Mouse (Mus musculus) brain, embryonic 14.5 days (tissue): ENCODE measurements around the gene Chchd1. TPM values are rescaled to one million over a fixed set of nuclear protein-coding genes. Genes with fewer than 3 reads are reported as not detected.

ENCODE experiments used
- DNase-seq: peaks from one replicate; pipeline ENCODE4 v3.0.0-alpha.2; 2011; ENCODE audit warnings: low read depth
- CTCF ChIP-seq: fragments of 200-500 bp; IDR thresholded peaks from 2 replicates; pipeline ENCODE4 v1.5.1; 2012; ENCODE audit warnings: inconsistent platforms, mild to moderate bottlenecking, moderate library complexity, borderline replicate concordance; ENCODE audit not compliant: insufficient read depth, insufficient read length; ENCODE audit errors: extremely low read depth
- POLR2A ChIP-seq: fragments of 200-500 bp; IDR thresholded peaks from 2 replicates; pipeline ENCODE4 v1.6.1; 2012; ENCODE audit warnings: mild to moderate bottlenecking, inconsistent platforms, borderline replicate concordance; ENCODE audit not compliant: poor library complexity, insufficient read depth, insufficient read length, severe bottlenecking; ENCODE audit errors: extremely low read depth
- polyA plus RNA-seq: library from polyadenylated mRNA; depleted of rRNA; stranded (reverse); fragments of >200 nt; gene quantifications from 2 replicates; pipeline ENCODE4 v1.2.3, GENCODE M21; 2012; rRNA removed

The Chchd1 gene
- polyA plus RNA-seq, 1 experiment: 95.3 TPM

GRCm38 (mm10) chr14:20735892-20736390 lies 33.1 kb downstream of the Chchd1 start:
- no peak for DNase-seq
- TF ChIP-seq CTCF (no peak), POLR2A (no peak)

- DNase-seq: peak; percentile 40
- TF ChIP-seq POLR2A: no peak
- TF ChIP-seq CTCF: peak; percentile 65
Observed at GRCm38 (mm10) chr14:20737306-20737705, 34.5 kb downstream of the Chchd1 start.

DNA sequence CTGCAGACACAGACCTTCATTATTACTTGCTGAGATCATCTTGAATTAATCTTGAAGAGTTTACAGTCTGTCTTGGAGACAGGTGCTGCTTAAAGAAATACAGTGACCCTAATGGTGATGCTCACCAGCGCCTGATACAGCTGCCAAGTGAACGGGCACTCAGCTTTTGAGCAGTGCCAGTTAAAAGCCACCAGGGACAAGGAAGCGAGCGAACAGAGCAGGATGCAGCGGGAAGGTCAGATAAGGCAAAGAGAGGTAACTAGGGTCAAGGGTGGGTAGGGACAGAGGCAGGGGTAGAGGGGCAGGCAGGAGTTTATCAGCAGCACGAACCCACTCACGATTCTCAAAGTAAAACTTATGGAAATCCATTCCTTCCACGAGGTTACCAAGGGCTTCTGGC lies 35.7 kb downstream of the Chchd1 start:
- no peak for DNase-seq
- TF ChIP-seq CTCF (no peak), POLR2A (no peak)

- TF ChIP-seq CTCF (no peak), POLR2A (no peak)
- DNase-seq: no peak
Observed at GRCm38 (mm10) chr14:20741301-20741700, 38.5 kb downstream of the Chchd1 start.

DNA sequence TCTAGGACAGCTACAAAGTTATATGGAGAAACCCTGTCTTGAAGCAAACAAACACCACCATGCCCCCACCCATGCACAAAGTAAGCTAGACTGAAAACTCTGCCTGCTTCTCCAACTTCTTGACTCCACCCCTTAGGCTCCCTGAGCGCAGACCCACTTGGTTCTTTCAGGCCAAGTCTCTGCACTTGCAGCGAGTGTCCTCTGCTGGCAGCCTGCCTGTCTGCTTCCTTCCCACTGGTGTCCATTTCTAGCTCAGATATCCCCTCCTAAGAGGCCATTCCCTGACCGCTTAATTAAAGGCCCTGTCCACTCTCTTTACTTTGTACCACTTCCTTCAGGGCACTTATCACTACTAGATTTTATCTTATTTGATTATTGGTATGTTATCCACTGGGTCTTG lies 40.8 kb downstream of the Chchd1 start:
- TF ChIP-seq POLR2A (no peak), CTCF (no peak)
- no peak for DNase-seq

GRCm38 (mm10) chr14:20746935-20747334 lies 44.1 kb downstream of the Chchd1 start:
- TF ChIP-seq POLR2A (no peak), CTCF (peak; percentile 24; the same call in 1 of the 2 replicates)
- no peak for DNase-seq

DNA sequence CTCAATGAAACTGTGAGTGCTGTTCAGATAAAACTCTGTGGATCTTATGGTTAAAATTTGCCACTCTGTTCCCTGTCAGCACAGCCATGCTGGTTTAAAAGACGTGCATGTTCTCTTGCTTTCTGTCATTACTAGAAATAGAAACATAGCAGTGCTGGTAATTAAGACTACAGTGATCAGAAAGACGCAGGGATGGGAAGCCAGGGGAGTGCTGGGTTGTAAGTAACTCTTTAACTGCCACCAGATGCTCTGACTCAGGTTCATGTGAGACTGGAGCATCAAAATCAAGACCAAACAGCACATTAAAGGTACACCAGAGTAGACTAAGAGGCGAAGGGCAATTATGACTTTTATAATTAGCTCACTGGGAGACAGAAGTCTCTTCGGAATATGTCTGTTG lies 45.6 kb downstream of the Chchd1 start:
- DNase-seq: no peak
- TF ChIP-seq POLR2A (no peak), CTCF (no peak)

GRCm38 (mm10) chr14:20749494-20750051 lies 46.8 kb downstream of the Chchd1 start:
- no peak for TF ChIP-seq POLR2A
- TF ChIP-seq CTCF: no peak
- no peak for DNase-seq

- no peak for TF ChIP-seq POLR2A
- no peak for TF ChIP-seq CTCF
- DNase-seq: no peak
Observed at GRCm38 (mm10) chr14:20750503-20750902, 47.7 kb downstream of the Chchd1 start.

DNA sequence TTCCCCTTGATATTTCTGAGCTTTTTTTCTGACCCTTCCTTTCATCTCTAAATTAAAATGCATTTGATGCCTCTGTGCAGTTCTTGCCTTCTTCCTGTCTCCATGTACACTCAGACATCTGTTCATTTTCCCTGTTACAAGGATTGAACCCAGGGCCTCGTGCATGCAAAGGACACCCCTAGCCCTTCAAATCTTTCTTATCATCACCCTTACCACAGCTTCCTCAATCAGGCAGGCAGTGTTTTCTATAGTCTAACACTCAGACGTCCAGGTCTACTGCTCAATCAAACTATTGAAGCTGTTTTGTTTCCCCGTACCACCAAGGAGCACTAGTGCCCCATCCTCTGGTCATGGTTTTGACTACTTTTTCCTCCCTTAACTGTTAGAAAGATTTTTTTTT lies 51.0 kb downstream of the Chchd1 start:
- TF ChIP-seq POLR2A (no peak), CTCF (no peak)
- no peak for DNase-seq

Other genes with a start within 250 kb of the Chchd1 start
- gene Anxa7, start 222.9 kb upstream of the Chchd1 start, polyA plus RNA-seq: 18.0 and 18.9 TPM in 2 replicates
- 1.5 and 2.4 TPM in 2 replicates for gene Mss51, start 206.1 kb upstream of the Chchd1 start, polyA plus RNA-seq
- 114 and 141 TPM in 2 replicates for gene Ppp3cb, start 156.4 kb upstream of the Chchd1 start, polyA plus RNA-seq
- 25.1 and 30.3 TPM in 2 replicates for gene Usp54, start 61.9 kb upstream of the Chchd1 start, polyA plus RNA-seq
- gene Myoz1, start 46.5 kb upstream of the Chchd1 start, polyA plus RNA-seq: 0.10 and 0.16 TPM in 2 replicates
- gene Synpo2l, start 34.7 kb upstream of the Chchd1 start, polyA plus RNA-seq: 0.23 and 0.27 TPM in 2 replicates
- 159 and 187 TPM in 2 replicates for gene Sec24c, start 28.7 kb upstream of the Chchd1 start, polyA plus RNA-seq
- 21.1 and 24.7 TPM in 2 replicates for gene Fut11, start 8.0 kb upstream of the Chchd1 start, polyA plus RNA-seq
- 245 and 250 TPM in 2 replicates for gene Zswim8, start 4.5 kb downstream of the Chchd1 start, polyA plus RNA-seq
- gene Ndst2, start 31.6 kb downstream of the Chchd1 start, polyA plus RNA-seq: 33.3 and 38.6 TPM in 2 replicates
- 76.7 and 96.1 TPM in 2 replicates for gene Camk2g, start 91.1 kb downstream of the Chchd1 start, polyA plus RNA-seq
- gene Plau, start 133.7 kb downstream of the Chchd1 start, polyA plus RNA-seq: 0.98 and 1.8 TPM in 2 replicates
- 18.0 and 24.4 TPM in 2 replicates for gene Vcl, start 226.4 kb downstream of the Chchd1 start, polyA plus RNA-seq